Mouse (Mus musculus): Measurements from ENCODE around the gene Alg6. TPM values are rescaled to one million over a fixed set of nuclear protein-coding genes. Genes with fewer than 3 reads are reported as not detected.

The Alg6 gene
- polyA plus RNA-seq, 1 experiment from 2014 or later, result 16.4 TPM

DNA sequence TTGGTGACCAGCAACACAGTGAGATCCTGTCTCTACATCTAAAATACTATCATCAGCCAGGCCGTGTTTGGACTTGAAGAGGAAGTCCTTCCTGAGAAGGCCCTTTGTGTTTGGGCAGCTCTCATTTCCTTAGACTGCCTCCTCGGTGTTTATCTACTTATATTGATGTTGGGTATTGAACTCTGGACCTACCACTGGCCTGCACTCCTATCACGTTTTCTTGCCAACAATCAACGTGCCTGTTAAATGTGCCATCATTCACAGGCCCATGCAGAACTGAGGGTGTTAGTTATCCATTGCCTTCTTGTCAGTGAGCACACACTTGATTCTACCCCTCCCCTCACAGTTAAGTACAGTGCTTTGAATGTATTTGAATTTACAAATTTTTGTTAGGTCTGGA lies 2.4 kb downstream of the Alg6 start:
- no peaks in the 10 kb centered on the region for H3K4me1 ChIP-seq (ENCODE audit: control insufficient read depth, insufficient read depth, low read length)
- DNase-seq (ENCODE audit: low spot score), result no peak
- no peak overlapping the region for H3K4me2 ChIP-seq (ENCODE audit: low read depth)
- no peak for ATAC-seq (ENCODE audit: insufficient read depth, low FRiP score, low TSS enrichment)
- H3K27me3 ChIP-seq (ENCODE audit: control insufficient read depth, insufficient read depth, low read length), result no peaks in the 10 kb centered on the region
- H3K4me3 ChIP-seq (ENCODE audit: low read depth, low read length), result no peak overlapping the region
- H3K27ac ChIP-seq (ENCODE audit: low read depth, low read length), result no peak overlapping the region
- 84% methylated on average over 4 of the region's 4 CpGs for WGBS
- no peaks in the 10 kb centered on the region for H3K9me3 ChIP-seq (ENCODE audit: control insufficient read depth, low read length)
- H3K36me3 ChIP-seq (ENCODE audit: control insufficient read depth, insufficient read depth, low read length), result no peaks in the 10 kb centered on the region
- no peak overlapping the region for H3K9ac ChIP-seq (ENCODE audit: low read length)

DNA sequence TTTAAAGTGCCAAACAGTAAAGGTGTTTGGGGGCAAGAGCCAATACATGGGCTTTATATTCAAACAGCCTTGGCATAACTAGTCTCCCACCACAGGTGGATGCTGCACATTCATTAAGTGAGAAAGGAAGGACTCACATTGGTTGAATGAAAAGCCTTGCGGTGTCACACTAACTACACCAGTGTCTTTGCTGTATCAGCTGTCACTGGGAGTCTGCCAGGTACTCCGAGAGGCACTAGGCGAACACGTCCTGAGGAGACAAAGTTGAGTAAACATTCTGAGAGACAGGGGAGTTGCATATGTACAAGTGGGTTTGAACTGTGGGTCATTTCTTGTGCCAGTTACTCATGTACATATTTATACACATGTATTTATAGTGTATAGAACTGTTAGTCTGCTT lies 8.9 kb downstream of the Alg6 start:
- Histone ChIP-seq H3K36me3 (ENCODE audit: control insufficient read depth, insufficient read depth, low read length) (no peaks in the 10 kb centered on the region), H3K9ac (ENCODE audit: low read length) (no peak overlapping the region), H3K27ac (ENCODE audit: low read depth, low read length) (no peak overlapping the region), H3K4me3 (ENCODE audit: low read depth, low read length) (no peak overlapping the region), H3K4me2 (ENCODE audit: low read depth) (no peak overlapping the region), H3K4me1 (ENCODE audit: control insufficient read depth, insufficient read depth, low read length) (no peaks in the 10 kb centered on the region), H3K27me3 (ENCODE audit: control insufficient read depth, insufficient read depth, low read length) (no peaks in the 10 kb centered on the region), H3K9me3 (ENCODE audit: control insufficient read depth, low read length) (no peaks in the 10 kb centered on the region)
- no peak for ATAC-seq (ENCODE audit: insufficient read depth, low FRiP score, low TSS enrichment)
- WGBS, result 94% methylated on average over 4 of the region's 4 CpGs
- DNase-seq (ENCODE audit: low spot score), result no peak

DNA sequence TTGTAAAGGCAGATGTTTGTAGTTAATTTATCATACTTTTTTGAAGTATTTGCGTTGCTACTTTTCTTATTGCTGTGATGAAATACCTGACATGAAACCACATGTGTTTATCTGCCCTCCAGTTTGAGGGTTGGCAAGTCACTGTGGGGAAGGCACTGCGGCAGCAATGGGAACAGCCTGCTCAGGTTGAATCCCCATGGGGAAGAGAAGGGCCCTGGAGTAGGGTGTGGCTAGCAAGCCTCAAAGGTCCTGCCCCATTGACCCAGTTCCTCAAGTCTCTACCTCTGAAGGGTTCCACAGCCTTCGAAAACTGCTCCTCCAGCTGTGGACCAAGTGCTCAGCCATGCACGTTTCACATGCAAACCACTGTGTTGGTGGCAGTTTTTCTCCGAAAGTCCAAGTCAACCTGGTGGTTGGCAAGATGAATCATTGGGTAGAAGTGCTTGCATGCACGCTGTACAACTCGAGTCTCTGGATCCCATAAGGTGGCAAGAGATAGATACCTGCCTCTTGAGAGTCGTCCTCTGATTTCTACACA lies 10.5 kb downstream of the Alg6 start:
- DNase-seq (ENCODE audit: low spot score) (no peak), ATAC-seq (ENCODE audit: insufficient read depth, low FRiP score, low TSS enrichment) (no peak)
- Histone ChIP-seq H3K36me3 (ENCODE audit: control insufficient read depth, insufficient read depth, low read length) (peaks cover 3% of the 10 kb centered on the region; the same call in 1 of the 2 replicates), H3K4me2 (ENCODE audit: low read depth) (no peak overlapping the region), H3K9ac (ENCODE audit: low read length) (no peak overlapping the region), H3K4me3 (ENCODE audit: low read depth, low read length) (no peak overlapping the region), H3K4me1 (ENCODE audit: control insufficient read depth, insufficient read depth, low read length) (no peaks in the 10 kb centered on the region), H3K27ac (ENCODE audit: low read depth, low read length) (no peak overlapping the region), H3K27me3 (ENCODE audit: control insufficient read depth, insufficient read depth, low read length) (no peaks in the 10 kb centered on the region), H3K9me3 (ENCODE audit: control insufficient read depth, low read length) (no peaks in the 10 kb centered on the region)
- WGBS, result 92% methylated on average over 8 of the region's 8 CpGs

DNA sequence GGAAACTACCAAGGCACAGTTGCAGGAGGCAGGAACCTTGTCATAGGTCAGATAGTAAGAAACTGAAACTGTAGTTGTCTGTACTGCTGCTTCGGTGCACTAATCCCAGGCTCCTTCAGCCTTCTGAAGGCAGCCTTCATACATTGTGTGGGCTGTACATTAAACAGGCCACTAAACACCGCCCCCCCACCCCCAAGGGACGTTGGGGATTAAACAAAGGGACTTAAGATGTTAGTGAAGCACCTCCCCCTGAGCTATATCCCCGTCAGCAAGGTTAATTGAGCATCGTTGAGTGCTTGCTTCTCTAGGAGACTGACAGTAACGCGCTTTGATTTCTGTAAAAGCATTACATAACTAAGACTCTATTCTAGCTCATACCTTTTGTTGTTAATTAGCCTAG lies 24.4 kb downstream of the Alg6 start:
- H3K36me3 ChIP-seq (ENCODE audit: control insufficient read depth, insufficient read depth, low read length), result no peaks in the 10 kb centered on the region
- no peak overlapping the region for H3K27ac ChIP-seq (ENCODE audit: low read depth, low read length)
- H3K4me3 ChIP-seq (ENCODE audit: low read depth, low read length), result no peak overlapping the region
- no peak overlapping the region for H3K9ac ChIP-seq (ENCODE audit: low read length)
- H3K27me3 ChIP-seq (ENCODE audit: control insufficient read depth, insufficient read depth, low read length), result no peaks in the 10 kb centered on the region
- H3K9me3 ChIP-seq (ENCODE audit: control insufficient read depth, low read length), result no peaks in the 10 kb centered on the region
- ATAC-seq (ENCODE audit: insufficient read depth, low FRiP score, low TSS enrichment), result no peak
- no peaks in the 10 kb centered on the region for H3K4me1 ChIP-seq (ENCODE audit: control insufficient read depth, insufficient read depth, low read length)
- 55% methylated on average over 7 of the region's 7 CpGs for WGBS
- DNase-seq (ENCODE audit: low spot score), result peak; percentile 21
- H3K4me2 ChIP-seq (ENCODE audit: low read depth), result no peak overlapping the region

DNA sequence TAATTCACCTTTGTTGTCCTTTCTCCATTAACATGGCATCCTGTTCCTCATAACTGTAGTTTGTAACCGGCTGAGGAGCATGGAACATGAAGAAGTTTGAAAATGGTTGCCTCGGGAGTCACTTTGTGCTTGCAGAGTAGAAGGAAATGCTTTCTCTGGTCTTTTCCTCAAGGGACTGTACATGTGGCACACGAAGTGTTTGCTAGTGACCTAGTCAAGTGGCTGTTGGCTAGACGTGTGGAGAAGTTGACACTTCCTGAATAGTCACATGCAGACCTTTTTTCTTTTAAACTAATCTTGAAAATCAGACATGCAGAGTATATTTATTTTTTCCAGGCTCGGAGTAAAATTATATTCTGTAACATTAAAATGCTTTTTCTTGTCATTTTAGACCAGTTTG lies 37.0 kb downstream of the Alg6 start:
- H3K9me3 ChIP-seq (ENCODE audit: control insufficient read depth, low read length), result no peaks in the 10 kb centered on the region
- no peak overlapping the region for H3K9ac ChIP-seq (ENCODE audit: low read length)
- H3K27me3 ChIP-seq (ENCODE audit: control insufficient read depth, insufficient read depth, low read length), result no peaks in the 10 kb centered on the region
- H3K4me3 ChIP-seq (ENCODE audit: low read depth, low read length), result no peak overlapping the region
- ATAC-seq (ENCODE audit: insufficient read depth, low FRiP score, low TSS enrichment), result no peak
- DNase-seq (ENCODE audit: low spot score), result no peak
- no peaks in the 10 kb centered on the region for H3K36me3 ChIP-seq (ENCODE audit: control insufficient read depth, insufficient read depth, low read length)
- no peaks in the 10 kb centered on the region for H3K4me1 ChIP-seq (ENCODE audit: control insufficient read depth, insufficient read depth, low read length)
- no peak overlapping the region for H3K4me2 ChIP-seq (ENCODE audit: low read depth)
- H3K27ac ChIP-seq (ENCODE audit: low read depth, low read length), result no peak overlapping the region
- 91% methylated on average over 5 of the region's 5 CpGs for WGBS

DNA sequence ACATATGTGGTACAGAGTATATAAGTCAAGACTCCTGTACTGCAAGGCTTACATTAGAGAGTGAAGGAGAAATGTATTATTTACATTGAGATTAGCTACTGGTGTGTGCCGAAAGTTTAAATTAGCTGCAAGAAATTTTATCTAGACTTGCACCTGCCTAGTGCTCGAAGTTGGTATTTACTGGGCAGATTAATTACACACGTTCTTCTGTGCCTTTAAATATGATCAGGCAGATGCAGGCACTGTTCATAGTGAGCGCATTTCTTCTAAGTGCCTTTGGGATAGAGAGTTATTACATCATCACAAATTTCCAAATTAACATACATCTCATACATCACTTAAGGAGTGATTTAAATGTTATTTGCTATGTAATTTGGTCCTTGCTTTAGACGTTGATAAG lies 50.8 kb downstream of the Alg6 start:
- Histone ChIP-seq H3K4me2 (ENCODE audit: low read depth) (no peak overlapping the region), H3K36me3 (ENCODE audit: control insufficient read depth, insufficient read depth, low read length) (no peaks in the 10 kb centered on the region), H3K4me1 (ENCODE audit: control insufficient read depth, insufficient read depth, low read length) (no peaks in the 10 kb centered on the region), H3K27ac (ENCODE audit: low read depth, low read length) (no peak overlapping the region), H3K27me3 (ENCODE audit: control insufficient read depth, insufficient read depth, low read length) (no peaks in the 10 kb centered on the region), H3K9me3 (ENCODE audit: control insufficient read depth, low read length) (no peaks in the 10 kb centered on the region), H3K9ac (ENCODE audit: low read length) (no peak overlapping the region), H3K4me3 (ENCODE audit: low read depth, low read length) (no peak overlapping the region)
- ATAC-seq (ENCODE audit: insufficient read depth, low FRiP score, low TSS enrichment), result no peak
- WGBS, result 89% methylated on average over 5 of the region's 5 CpGs
- DNase-seq (ENCODE audit: low spot score), result no peak

DNA sequence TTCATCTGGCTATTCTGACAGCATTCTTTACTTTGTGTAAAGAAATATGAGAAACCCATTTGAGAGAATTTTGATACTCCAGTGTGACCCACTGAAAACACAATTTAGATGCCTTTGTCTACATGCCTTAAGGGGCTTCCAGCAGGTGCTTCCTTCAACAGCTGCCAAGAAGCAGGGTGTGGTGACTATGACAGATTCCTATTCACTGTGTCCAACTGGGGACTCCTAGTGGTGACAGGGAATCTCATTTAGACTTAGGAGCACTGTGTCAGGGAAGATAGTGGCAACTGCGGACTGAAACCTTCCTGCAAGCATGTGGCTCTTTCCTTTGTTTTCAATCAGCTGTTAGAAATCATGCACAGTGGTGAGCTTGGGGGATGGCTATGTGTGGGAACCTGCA lies 51.3 kb downstream of the Alg6 start:
- Histone ChIP-seq H3K4me2 (ENCODE audit: low read depth) (no peak overlapping the region), H3K27ac (ENCODE audit: low read depth, low read length) (no peak overlapping the region), H3K9me3 (ENCODE audit: control insufficient read depth, low read length) (no peaks in the 10 kb centered on the region), H3K9ac (ENCODE audit: low read length) (no peak overlapping the region), H3K4me1 (ENCODE audit: control insufficient read depth, insufficient read depth, low read length) (no peaks in the 10 kb centered on the region), H3K36me3 (ENCODE audit: control insufficient read depth, insufficient read depth, low read length) (no peaks in the 10 kb centered on the region), H3K4me3 (ENCODE audit: low read depth, low read length) (no peak overlapping the region), H3K27me3 (ENCODE audit: control insufficient read depth, insufficient read depth, low read length) (no peaks in the 10 kb centered on the region)
- WGBS, result 57% methylated on average over 1 of the region's 1 CpGs
- DNase-seq (ENCODE audit: low spot score), result no peak
- ATAC-seq (ENCODE audit: insufficient read depth, low FRiP score, low TSS enrichment), result no peak

DNA sequence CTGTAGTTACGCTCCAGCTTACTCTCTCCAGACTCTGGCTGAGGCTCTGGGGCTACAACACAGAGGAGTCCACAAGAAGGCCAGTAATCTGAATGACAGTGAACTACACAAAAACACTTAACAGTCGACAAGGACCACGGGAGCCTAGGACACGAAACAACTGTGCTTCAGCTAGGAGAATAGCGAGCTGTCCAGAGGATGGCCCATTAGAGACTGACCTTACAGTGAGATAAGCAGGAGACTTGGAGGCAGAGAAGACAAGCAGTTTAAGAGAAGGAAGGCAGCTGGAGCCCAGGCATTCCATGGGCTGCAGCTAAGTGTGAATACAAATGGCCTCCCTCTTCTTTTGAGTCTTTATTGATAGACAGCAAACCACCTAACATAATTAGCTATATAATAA lies 55.1 kb downstream of the Alg6 start:
- H3K4me3 ChIP-seq (ENCODE audit: low read depth, low read length), result no peak overlapping the region
- H3K9ac ChIP-seq (ENCODE audit: low read length), result no peak overlapping the region
- H3K4me2 ChIP-seq (ENCODE audit: low read depth), result no peak overlapping the region
- H3K27me3 ChIP-seq (ENCODE audit: control insufficient read depth, insufficient read depth, low read length), result no peaks in the 10 kb centered on the region
- no peak overlapping the region for H3K27ac ChIP-seq (ENCODE audit: low read depth, low read length)
- H3K4me1 ChIP-seq (ENCODE audit: control insufficient read depth, insufficient read depth, low read length), result no peaks in the 10 kb centered on the region
- no peak for DNase-seq (ENCODE audit: low spot score)
- WGBS, result 92% methylated on average over 5 of the region's 5 CpGs
- H3K9me3 ChIP-seq (ENCODE audit: control insufficient read depth, low read length), result no peaks in the 10 kb centered on the region
- ATAC-seq (ENCODE audit: insufficient read depth, low FRiP score, low TSS enrichment), result no peak
- H3K36me3 ChIP-seq (ENCODE audit: control insufficient read depth, insufficient read depth, low read length), result no peaks in the 10 kb centered on the region

DNA sequence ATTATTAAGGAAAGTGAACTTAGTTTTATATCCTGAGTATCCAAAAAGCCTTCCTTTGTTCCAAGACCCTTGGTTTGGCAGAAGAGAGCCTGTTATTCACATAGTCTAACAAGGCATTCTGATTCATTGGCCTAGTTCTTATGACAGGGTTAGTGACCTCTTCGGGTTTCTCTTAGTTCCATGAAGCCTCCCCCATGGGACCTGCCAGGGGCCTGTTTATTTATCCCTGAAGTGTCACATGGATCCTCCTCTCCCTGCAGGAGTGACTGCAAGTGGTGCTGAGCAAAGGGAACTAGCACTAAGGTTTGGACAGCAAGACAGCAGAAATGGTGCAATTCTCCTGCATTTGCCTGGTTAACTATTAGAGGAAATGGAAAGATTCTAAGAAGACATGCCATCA lies 57.6 kb downstream of the Alg6 start:
- Histone ChIP-seq H3K9ac (ENCODE audit: low read length) (no peak overlapping the region), H3K27me3 (ENCODE audit: control insufficient read depth, insufficient read depth, low read length) (no peaks in the 10 kb centered on the region), H3K36me3 (ENCODE audit: control insufficient read depth, insufficient read depth, low read length) (no peaks in the 10 kb centered on the region), H3K27ac (ENCODE audit: low read depth, low read length) (no peak overlapping the region), H3K9me3 (ENCODE audit: control insufficient read depth, low read length) (no peaks in the 10 kb centered on the region), H3K4me2 (ENCODE audit: low read depth) (no peak overlapping the region), H3K4me3 (ENCODE audit: low read depth, low read length) (no peak overlapping the region), H3K4me1 (ENCODE audit: control insufficient read depth, insufficient read depth, low read length) (no peaks in the 10 kb centered on the region)
- WGBS, result 23% methylated on average over 1 of the region's 1 CpGs
- ATAC-seq (ENCODE audit: insufficient read depth, low FRiP score, low TSS enrichment), result no peak
- DNase-seq (ENCODE audit: low spot score), result no peak
